32 mouse cellular contexts compared by ENCODE assay signal in genomic region chrX:48712846-48713245, GRCm38 (mm10). TPM values are rescaled to one million over a fixed set of nuclear protein-coding genes. Genes with fewer than 3 reads are reported as not detected.
A peak's percentile ranks its signal among the peaks of the same experiment; 100 is the strongest.
DNase-seq lines count a peak whose midpoint lies in the region; ATAC-seq lines count a peak whose summit lies in the region.
"Had no signal": no experiment of that assay in that cellular context is flagged by ENCODE, and none has a peak within 500 bp of the region (broad histone marks: within the 10 kb centered on the region; RNA-seq: fewer than 3 reads in every experiment).

No protein-coding gene starts in this region.

- DNase-seq in naive thymus-derived CD4-positive, alpha-beta T cell, adult 2 months (ENCODE audit: low read depth): peak; percentile 51
- DNase-seq in right cerebral cortex, postnatal 4 days: no peak
- no peak for DNase-seq in layer of hippocampus, postnatal 10 days (ENCODE audit: low spot score in 2 of 2)
- DNase-seq: adrenal gland, adult 2 months; adrenal gland, postnatal 14 days; cerebellum, adult 11 months; cerebellum, adult 2 months; cerebellum, adult 9-11 months; cerebellum, postnatal 36 days; forebrain, postnatal 0 days; gastrocnemius, adult 2 months; gastrocnemius, postnatal 14 days; heart, adult 11 months had no signal

- ATAC-seq in CD4-positive, CD25-positive, alpha-beta regulatory T cell, adult 4 months: peak; percentile 26
- ATAC-seq in activated CD4-positive, CD25-positive, alpha-beta regulatory T cell, adult 4 months: peak; percentile 69
- ATAC-seq in monocyte, adult 5-6 weeks (replicated peaks; ENCODE audit: insufficient number of reproducible peaks, low FRiP score, low TSS enrichment, poor library complexity, severe bottlenecking): no peak
- ATAC-seq: forebrain, embryonic 14.5 days; forebrain, postnatal 0 days; intestine, embryonic 16.5 days had no signal

RNA-seq across cellular contexts. Expression of gene Rbmx2, which starts 18.0 kb away (rescaled TPM):
- polyA plus RNA-seq in CD4-positive, CD25-positive, alpha-beta regulatory T cell, adult 4 months (2017; shearing (Covaris generic)): 10 to 100 TPM in 1 of 2 experiments, 1 to 10 TPM in 1; 5.3 to 20.4 TPM
- 10 to 100 TPM in 1 of 2 experiments, 1 to 10 TPM in 1; 8.2 to 19.8 TPM for polyA plus RNA-seq in activated CD4-positive, CD25-positive, alpha-beta regulatory T cell, adult 4 months (2017; shearing (Covaris generic))
- total RNA-seq in layer of hippocampus, postnatal 10 days (2021): 1 to 10 TPM; 7.7 to 7.8 TPM
- 11.4 to 17.2 TPM (median 17.0 TPM) in 3 replicates for total RNA-seq in monocyte, adult 5-6 weeks (2017)

RNA-seq across cellular contexts. Expression of gene Gpr119, which starts 38.6 kb away (rescaled TPM):
- polyA plus RNA-seq in CD4-positive, CD25-positive, alpha-beta regulatory T cell, adult 4 months (2017; shearing (Covaris generic)): not detected
- polyA plus RNA-seq in activated CD4-positive, CD25-positive, alpha-beta regulatory T cell, adult 4 months (2017; shearing (Covaris generic)): not detected
- not detected for total RNA-seq in layer of hippocampus, postnatal 10 days (2021)
- total RNA-seq in monocyte, adult 5-6 weeks (2017): not detected in 3 replicates
- total RNA-seq: adrenal gland, postnatal 14 days; ES-E14; gastrocnemius, postnatal 14 days; gastrocnemius, postnatal 4 days; heart, adult 8-10 months; heart, postnatal 25 days; hematopoietic stem cell, adult 5-6 weeks had no signal
- polyA plus RNA-seq: C2C12; embryonic facial prominence, embryonic 11.5 days; forebrain, embryonic 10.5 days; forebrain, embryonic 14.5 days; forebrain, postnatal 0 days; frontal cortex, adult 2 months; heart, embryonic 11.5 days; heart, embryonic 14.5 days; heart, postnatal 0 days; hindbrain, embryonic 12.5 days; hindbrain, embryonic 15.5 days had no signal
